Mouse (Mus musculus) neural tube, embryonic 15.5 days (tissue): ENCODE results near the gene Fgfr1op2. TPM values are rescaled to one million over a fixed set of nuclear protein-coding genes. Genes with fewer than 3 reads are reported as not detected.

Experiments
- ATAC-seq: fragments of 200-750 bp; cut with Nextera tagmentation; 2 replicates; pipeline ENCODE4 v1.8.0; 2017; ENCODE audit warnings: mild to moderate bottlenecking, moderate TSS enrichment, moderate library complexity; ENCODE audit not compliant: low FRiP score
- H3K27ac ChIP-seq: fragments of 300-500 bp; sonication (generic); replicated peaks from 2 replicates; pipeline ENCODE4 v1.5.1; 2015; ENCODE audit warnings: mild to moderate bottlenecking, inconsistent platforms
- H3K27me3 ChIP-seq: fragments of 300-500 bp; sonication (generic); replicated peaks from 2 replicates; pipeline ENCODE4 v1.6.1; 2015; ENCODE audit warnings: inconsistent platforms
- H3K36me3 ChIP-seq: fragments of 300-500 bp; sonication (generic); 2 replicates; pipeline ENCODE4 v1.6.1; 2015; ENCODE audit warnings: inconsistent platforms
- H3K4me1 ChIP-seq: fragments of 300-500 bp; sonication (generic); 2 replicates; pipeline ENCODE4 v1.6.1; 2015; ENCODE audit warnings: inconsistent platforms
- H3K4me2 ChIP-seq: fragments of 300-500 bp; sonication (generic); 2 replicates; pipeline ENCODE4 v1.6.1; 2015; ENCODE audit warnings: inconsistent platforms, mild to moderate bottlenecking, moderate library complexity
- H3K4me3 ChIP-seq: fragments of 300-500 bp; sonication (generic); replicated peaks from 2 replicates; pipeline ENCODE4 v1.5.1; 2015; ENCODE audit warnings: mild to moderate bottlenecking, inconsistent platforms
- H3K9ac ChIP-seq: fragments of 300-500 bp; sonication (generic); replicated peaks from 2 replicates; pipeline ENCODE4 v1.6.1; 2015; ENCODE audit warnings: mild to moderate bottlenecking, inconsistent platforms
- H3K9me3 ChIP-seq: fragments of 300-500 bp; sonication (generic); replicated peaks from 2 replicates; pipeline ENCODE4 v1.6.1; 2016; ENCODE audit warnings: inconsistent platforms
- WGBS: fragments of 180-500 bp; shearing (Covaris S2); methylation state at CpG from one replicate; pipeline ENCODE4 v1.1.7; 2015; ENCODE audit warnings: mixed read lengths; 5-methylcytosine and 5-hydroxymethylcytosine counted together
- polyA plus RNA-seq: library from polyadenylated mRNA; unstranded; fragments of >200 nt; fragmentation: Nextera tagmentation; extraction: Ambion mirVana; gene quantifications from 2 replicates; pipeline ENCODE4 v1.2.1, GENCODE M21; 2015

Fgfr1op2 gene
- 39.8 and 57.3 TPM in 2 replicates for polyA plus RNA-seq

- Histone ChIP-seq H3K27ac (peak within 1 kb of the TSS; percentile 100), H3K4me3 (peak within 1 kb of the TSS; percentile 90), H3K4me1 (peaks cover 41% of the 10 kb centered on the region), H3K9me3 (no peaks in the 10 kb centered on the region), H3K4me2 (peak within 1 kb of the TSS; percentile 76), H3K27me3 (no peaks in the 10 kb centered on the region), H3K9ac (peak within 1 kb of the TSS; percentile 90), H3K36me3 (no peaks in the 10 kb centered on the region)
- ATAC-seq, result no peak
- WGBS, result 0% methylated on average over 13 of the region's 13 CpGs
These were observed at the start of gene Fgfr1op2 for GRCm38 (mm10) chr6:146576903-146577302. Fgfr1op2 (plus strand) TSS chr6:146577203.

- Histone ChIP-seq H3K36me3 (no peaks in the 10 kb centered on the region), H3K27me3 (no peaks in the 10 kb centered on the region), H3K4me3 (no peak overlapping the region), H3K4me2 (no peak overlapping the region), H3K9me3 (no peaks in the 10 kb centered on the region), H3K27ac (no peak overlapping the region), H3K4me1 (no peaks in the 10 kb centered on the region), H3K9ac (no peak overlapping the region)
- WGBS, result 96% methylated on average over 2 of the region's 2 CpGs
- no peak for ATAC-seq
These were observed 49.5 kb upstream of the Fgfr1op2 start for GRCm38 (mm10) chr6:146527537-146527936.

GRCm38 (mm10) chr6:146530363-146530762 lies 46.6 kb upstream of the Fgfr1op2 start:
- Histone ChIP-seq H3K9ac (no peak overlapping the region), H3K36me3 (no peaks in the 10 kb centered on the region), H3K4me2 (no peak overlapping the region), H3K27ac (no peak overlapping the region), H3K27me3 (no peaks in the 10 kb centered on the region), H3K4me1 (no peaks in the 10 kb centered on the region), H3K9me3 (no peaks in the 10 kb centered on the region), H3K4me3 (no peak overlapping the region)
- ATAC-seq, result no peak
- WGBS, result 56% methylated on average over 7 of the region's 7 CpGs

DNA sequence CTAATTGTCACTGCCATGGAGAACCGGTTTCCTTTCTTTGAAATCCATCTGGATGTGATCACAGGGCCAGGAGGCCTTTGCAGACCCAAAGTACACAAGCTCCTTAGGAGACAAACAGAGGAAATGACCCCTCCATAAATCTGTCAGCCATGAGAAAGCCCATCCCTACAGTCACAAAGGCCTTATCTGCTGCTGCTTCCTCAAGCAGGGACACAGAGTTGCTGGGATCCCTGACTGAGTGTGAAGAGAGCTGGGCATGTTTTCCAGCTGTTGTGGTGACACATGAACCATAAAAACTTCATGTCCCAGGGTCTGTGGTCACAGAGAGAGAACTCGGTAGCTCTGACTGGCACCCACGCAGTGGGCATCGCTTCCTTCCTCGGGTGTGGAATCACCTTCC lies 46.2 kb upstream of the Fgfr1op2 start:
- ATAC-seq, result no peak
- Histone ChIP-seq H3K4me1 (no peaks in the 10 kb centered on the region), H3K9me3 (no peaks in the 10 kb centered on the region), H3K27me3 (no peaks in the 10 kb centered on the region), H3K36me3 (no peaks in the 10 kb centered on the region), H3K27ac (no peak overlapping the region), H3K4me3 (no peak overlapping the region), H3K4me2 (no peak overlapping the region), H3K9ac (no peak overlapping the region)
- 27% methylated on average over 5 of the region's 5 CpGs for WGBS

DNA sequence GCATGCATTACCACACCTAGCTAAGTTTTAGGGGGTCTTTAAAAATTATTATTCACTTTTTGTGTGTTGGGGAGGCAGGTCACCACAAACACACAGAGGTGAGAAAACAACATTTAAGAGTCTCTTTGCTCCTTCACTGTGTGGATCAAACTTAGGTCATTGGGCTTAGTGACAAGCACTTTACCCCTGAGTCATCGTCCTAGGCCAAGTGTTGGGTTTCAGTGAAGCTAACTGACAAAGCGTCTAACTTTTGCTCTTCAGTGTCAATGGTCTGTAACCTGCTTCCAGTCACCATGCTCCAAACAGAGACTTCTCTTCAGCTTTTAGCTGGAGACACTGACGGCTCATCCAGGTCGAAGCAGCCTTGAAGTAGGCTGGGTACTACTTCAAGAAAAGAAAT lies 43.9 kb upstream of the Fgfr1op2 start:
- no peak for ATAC-seq
- Histone ChIP-seq H3K9me3 (no peaks in the 10 kb centered on the region), H3K4me3 (no peak overlapping the region), H3K4me2 (no peak overlapping the region), H3K27ac (no peak overlapping the region), H3K27me3 (no peaks in the 10 kb centered on the region), H3K4me1 (no peaks in the 10 kb centered on the region), H3K36me3 (no peaks in the 10 kb centered on the region), H3K9ac (no peak overlapping the region)
- 96% methylated on average over 4 of the region's 4 CpGs for WGBS

DNA sequence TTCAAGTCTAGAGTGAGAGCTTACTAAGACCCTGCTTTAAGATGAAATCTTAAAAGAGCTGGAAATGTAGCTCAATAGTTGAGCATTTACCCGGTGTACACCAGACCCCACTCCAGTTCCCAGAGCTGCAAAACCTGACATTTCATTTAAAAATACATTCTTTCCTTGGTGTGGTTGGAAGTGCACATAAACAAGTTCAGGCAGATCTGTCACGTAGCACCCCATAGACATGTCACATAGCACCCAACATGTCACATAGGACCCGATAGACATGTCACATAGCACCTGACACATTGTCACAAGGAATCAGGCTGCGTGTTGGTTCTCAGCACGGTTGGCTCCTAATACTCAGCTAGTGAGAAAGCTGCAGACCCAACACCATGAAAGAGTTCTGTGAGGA lies 41.5 kb upstream of the Fgfr1op2 start:
- no peak overlapping the region for H3K4me2 ChIP-seq
- no peak for ATAC-seq
- no peaks in the 10 kb centered on the region for H3K4me1 ChIP-seq
- 93% methylated on average over 5 of the region's 5 CpGs for WGBS
- H3K27ac ChIP-seq, result no peak overlapping the region
- no peak overlapping the region for H3K4me3 ChIP-seq
- no peaks in the 10 kb centered on the region for H3K27me3 ChIP-seq
- no peaks in the 10 kb centered on the region for H3K36me3 ChIP-seq
- H3K9ac ChIP-seq, result no peak overlapping the region
- H3K9me3 ChIP-seq, result no peaks in the 10 kb centered on the region

GRCm38 (mm10) chr6:146537111-146537510 lies 39.9 kb upstream of the Fgfr1op2 start:
- Histone ChIP-seq H3K9ac (no peak overlapping the region), H3K27me3 (no peaks in the 10 kb centered on the region), H3K27ac (no peak overlapping the region), H3K4me2 (no peak overlapping the region), H3K36me3 (no peaks in the 10 kb centered on the region), H3K4me1 (no peaks in the 10 kb centered on the region), H3K4me3 (no peak overlapping the region), H3K9me3 (no peaks in the 10 kb centered on the region)
- WGBS, result 91% methylated on average over 4 of the region's 4 CpGs
- ATAC-seq, result no peak

GRCm38 (mm10) chr6:146538071-146538470 lies 38.9 kb upstream of the Fgfr1op2 start:
- Histone ChIP-seq H3K4me3 (no peak overlapping the region), H3K9me3 (no peaks in the 10 kb centered on the region), H3K4me1 (no peaks in the 10 kb centered on the region), H3K27me3 (no peaks in the 10 kb centered on the region), H3K9ac (no peak overlapping the region), H3K36me3 (no peaks in the 10 kb centered on the region), H3K27ac (no peak overlapping the region), H3K4me2 (no peak overlapping the region)
- ATAC-seq, result no peak
- WGBS, result 72% methylated on average over 2 of the region's 2 CpGs

DNA sequence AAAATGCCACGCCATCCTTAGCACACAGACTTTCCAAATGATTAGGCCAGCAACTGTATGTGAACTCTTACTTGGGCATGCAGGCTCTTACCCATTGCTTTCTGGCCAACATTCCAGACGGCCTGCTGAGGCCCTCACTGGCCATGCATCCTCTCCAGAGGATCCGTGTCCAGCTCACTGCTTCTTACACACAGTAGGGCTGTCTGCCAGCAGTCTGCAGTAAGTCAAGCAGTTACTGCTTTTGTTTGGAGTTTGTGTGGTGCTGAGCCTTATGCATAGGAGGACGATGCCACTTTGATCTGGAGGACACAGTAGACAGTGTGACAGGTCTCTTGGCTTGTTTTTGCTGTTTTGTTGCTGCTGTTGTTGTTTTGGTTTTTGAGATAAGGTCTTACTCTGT lies 38.3 kb upstream of the Fgfr1op2 start:
- no peaks in the 10 kb centered on the region for H3K36me3 ChIP-seq
- no peaks in the 10 kb centered on the region for H3K27me3 ChIP-seq
- no peaks in the 10 kb centered on the region for H3K9me3 ChIP-seq
- H3K4me2 ChIP-seq, result no peak overlapping the region
- H3K27ac ChIP-seq, result no peak overlapping the region
- ATAC-seq, result no peak
- H3K4me3 ChIP-seq, result no peak overlapping the region
- no peaks in the 10 kb centered on the region for H3K4me1 ChIP-seq
- H3K9ac ChIP-seq, result no peak overlapping the region
- 50% methylated on average over 4 of the region's 4 CpGs for WGBS

- Histone ChIP-seq H3K4me2 (no peak overlapping the region), H3K4me3 (no peak overlapping the region), H3K27ac (no peak overlapping the region), H3K9ac (no peak overlapping the region), H3K36me3 (no peaks in the 10 kb centered on the region), H3K27me3 (no peaks in the 10 kb centered on the region), H3K4me1 (no peaks in the 10 kb centered on the region), H3K9me3 (no peaks in the 10 kb centered on the region)
- WGBS, result 89% methylated on average over 3 of the region's 3 CpGs
- ATAC-seq, result no peak
These were observed 36.6 kb upstream of the Fgfr1op2 start for GRCm38 (mm10) chr6:146540386-146540785.

DNA sequence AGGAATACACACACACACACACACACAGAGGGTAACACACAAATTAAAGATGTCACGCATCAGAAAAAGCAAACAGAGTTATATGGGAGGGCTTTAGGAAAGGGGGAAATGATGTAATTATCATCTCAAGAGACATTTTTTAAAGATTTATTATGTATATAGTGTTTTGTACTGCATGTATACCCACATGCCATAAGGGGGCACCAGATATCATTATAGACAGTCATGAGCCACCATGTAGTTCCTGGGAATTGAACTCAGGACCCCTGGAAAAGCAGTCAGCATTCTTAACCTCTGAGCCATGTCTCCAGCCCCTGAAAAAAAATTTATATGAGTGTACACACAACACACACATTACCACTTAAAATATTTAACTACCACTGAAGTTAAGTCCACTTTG lies 32.4 kb upstream of the Fgfr1op2 start:
- H3K4me1 ChIP-seq, result no peaks in the 10 kb centered on the region
- no peaks in the 10 kb centered on the region for H3K27me3 ChIP-seq
- H3K4me3 ChIP-seq, result no peak overlapping the region
- H3K27ac ChIP-seq, result no peak overlapping the region
- no peak for ATAC-seq
- no peaks in the 10 kb centered on the region for H3K9me3 ChIP-seq
- H3K4me2 ChIP-seq, result no peak overlapping the region
- WGBS, result 86% methylated on average over 1 of the region's 1 CpGs
- no peak overlapping the region for H3K9ac ChIP-seq
- H3K36me3 ChIP-seq, result peaks cover 22% of the 10 kb centered on the region

DNA sequence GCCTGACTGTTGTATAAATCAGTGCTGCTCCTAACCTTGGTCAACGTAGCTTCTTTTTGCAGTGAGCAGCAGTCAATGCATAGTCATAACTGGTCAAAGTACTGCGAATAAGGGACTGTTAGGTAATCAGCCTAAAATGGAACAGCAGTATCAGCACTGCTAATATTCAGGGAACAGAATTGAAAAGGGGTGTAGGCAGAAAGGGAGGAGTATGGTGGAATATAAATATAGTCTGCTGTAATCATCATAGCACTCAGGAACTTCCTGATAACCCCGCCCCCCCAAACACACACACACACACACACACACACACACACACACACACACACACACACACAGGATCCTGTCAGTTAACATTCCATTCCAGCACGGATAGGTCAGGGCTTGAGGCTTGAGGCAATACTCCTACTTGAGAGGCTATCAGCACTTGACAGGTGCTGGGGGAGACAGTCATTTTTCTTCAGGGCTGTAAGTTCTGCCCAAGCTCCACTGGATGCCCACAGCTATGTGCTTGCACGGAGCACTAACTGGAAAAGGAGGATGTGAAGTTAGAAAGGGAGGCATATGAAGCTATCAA lies 31.6 kb upstream of the Fgfr1op2 start:
- Histone ChIP-seq H3K36me3 (peaks cover 27% of the 10 kb centered on the region), H3K27me3 (no peaks in the 10 kb centered on the region), H3K4me2 (no peak overlapping the region), H3K4me3 (no peak overlapping the region), H3K4me1 (no peaks in the 10 kb centered on the region), H3K27ac (no peak overlapping the region), H3K9ac (no peak overlapping the region), H3K9me3 (no peaks in the 10 kb centered on the region)
- no peak for ATAC-seq
- WGBS, result 95% methylated on average over 5 of the region's 5 CpGs

GRCm38 (mm10) chr6:146550421-146550820 lies 26.6 kb upstream of the Fgfr1op2 start:
- no peaks in the 10 kb centered on the region for H3K9me3 ChIP-seq
- no peak overlapping the region for H3K27ac ChIP-seq
- peaks cover 67% of the 10 kb centered on the region for H3K36me3 ChIP-seq
- WGBS, result 83% methylated on average over 2 of the region's 2 CpGs
- H3K4me2 ChIP-seq, result no peak overlapping the region
- ATAC-seq, result no peak
- no peak overlapping the region for H3K9ac ChIP-seq
- no peak overlapping the region for H3K4me3 ChIP-seq
- H3K4me1 ChIP-seq, result no peaks in the 10 kb centered on the region
- no peaks in the 10 kb centered on the region for H3K27me3 ChIP-seq
